Mouse (Mus musculus): ENCODE measurements around the gene Ptgfrn.

Ptgfrn gene

GRCm38 (mm10) chr3:101110043-101110837, at the start of gene Ptgfrn:
TSS of gene Ptgfrn (minus strand) at chr3:101110278.
- peak; percentile 80 for DNase-seq (ENCODE audit: low spot score)

DNA sequence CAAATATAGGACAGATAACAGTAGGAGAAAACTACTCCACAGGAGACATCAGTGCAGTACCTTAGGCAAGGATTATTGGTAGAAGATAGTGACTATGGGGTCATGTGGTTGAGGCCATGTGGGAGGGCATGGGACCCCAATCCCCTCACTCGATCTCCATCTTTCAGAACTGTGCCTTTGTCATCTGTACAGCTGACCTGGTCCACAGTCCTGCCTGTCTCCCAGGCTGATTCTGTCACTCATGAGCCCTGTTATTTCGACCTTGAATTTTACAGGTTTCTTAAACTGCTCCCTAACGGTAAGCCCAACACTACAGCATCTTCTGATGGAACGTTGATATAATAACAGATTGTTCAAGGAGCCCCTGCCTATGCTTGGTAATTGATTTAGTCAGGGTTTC, 49.6 kb upstream of the Ptgfrn start:
- DNase-seq (ENCODE audit: low spot score) = no peak

DNA sequence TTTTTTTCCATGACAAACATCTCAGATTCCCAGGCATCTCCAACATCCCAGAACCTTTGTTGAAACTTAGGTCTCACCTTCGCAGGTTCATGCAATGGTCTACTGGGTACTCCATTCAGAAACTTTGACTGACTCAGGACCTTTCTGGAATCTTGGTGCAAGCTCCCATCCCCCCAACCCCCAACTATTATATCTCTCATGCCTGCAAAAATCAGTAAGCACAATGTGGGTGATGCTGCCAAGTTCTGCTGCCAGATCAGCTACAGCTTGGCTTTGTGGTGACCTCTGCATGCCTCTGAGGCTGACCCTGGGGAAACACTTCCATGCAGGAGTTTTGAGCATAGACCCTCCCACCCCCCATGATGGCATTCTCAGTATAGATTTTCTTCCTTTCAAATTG, 44.0 kb upstream of the Ptgfrn start:
- no peak for DNase-seq (ENCODE audit: low spot score)

- no peak for DNase-seq (ENCODE audit: low spot score)
Measured at GRCm38 (mm10) chr3:101153341-101153740, 43.3 kb upstream of the Ptgfrn start.

GRCm38 (mm10) chr3:101146126-101146772, 36.2 kb upstream of the Ptgfrn start:
- no peak for DNase-seq (ENCODE audit: low spot score)

DNA sequence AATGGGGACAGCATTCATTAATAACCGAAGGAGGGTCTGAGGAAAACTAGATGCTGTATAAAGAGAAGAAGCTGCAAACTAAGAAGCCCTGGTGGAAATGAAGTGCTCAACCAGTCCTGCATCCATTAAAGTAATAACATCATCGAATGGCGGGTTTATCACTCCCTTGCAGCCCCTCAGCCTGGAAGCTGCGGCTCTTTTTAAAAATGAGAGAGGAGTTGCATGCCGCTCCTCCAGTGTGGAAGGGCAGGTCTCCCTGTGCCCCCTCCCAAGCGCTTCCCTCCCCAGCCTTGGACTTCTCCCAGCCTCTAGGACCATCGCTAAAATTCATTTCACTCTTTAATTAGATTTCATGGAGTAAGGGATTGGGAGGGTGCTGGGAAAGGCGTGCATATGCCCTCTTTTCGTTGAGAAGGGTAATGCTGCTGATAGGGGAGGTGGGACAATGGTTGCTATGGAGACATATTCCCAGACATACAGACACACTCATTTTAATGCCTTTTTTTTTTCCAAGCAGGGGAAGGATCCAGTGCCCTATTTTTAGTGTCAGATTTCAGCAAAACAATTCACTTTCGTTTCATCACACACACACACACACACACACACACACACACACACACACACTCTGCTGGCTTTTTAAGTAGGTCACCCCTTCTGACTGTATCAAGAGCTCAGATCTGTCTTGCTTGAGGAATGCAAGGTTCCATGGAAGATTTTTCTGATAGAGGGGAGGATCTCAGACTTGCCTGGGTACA, 35.4 kb upstream of the Ptgfrn start:
- no peak for DNase-seq (ENCODE audit: low spot score)

GRCm38 (mm10) chr3:101144366-101144948, 34.4 kb upstream of the Ptgfrn start:
- no peak for DNase-seq (ENCODE audit: low spot score)

DNA sequence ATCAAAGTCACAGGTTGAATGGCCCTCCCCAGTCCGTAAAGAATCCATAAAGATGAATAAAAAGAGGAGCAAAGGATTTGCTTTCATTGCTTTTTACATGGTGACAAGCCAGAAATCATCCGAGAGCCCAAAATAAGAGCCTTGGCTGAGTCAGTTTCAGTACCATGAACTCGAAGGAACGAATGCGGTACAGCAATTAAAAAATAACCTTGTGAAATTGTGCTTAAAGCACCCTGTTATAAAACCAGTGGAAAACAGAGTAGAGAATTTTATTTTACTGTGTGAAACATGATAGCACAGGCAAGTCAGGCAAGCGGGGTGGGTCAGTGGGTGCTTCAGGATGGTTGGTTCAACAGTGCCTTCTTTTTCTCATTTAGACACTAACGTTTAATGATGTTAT, 33.4 kb upstream of the Ptgfrn start:
- DNase-seq (ENCODE audit: low spot score) = no peak

DNA sequence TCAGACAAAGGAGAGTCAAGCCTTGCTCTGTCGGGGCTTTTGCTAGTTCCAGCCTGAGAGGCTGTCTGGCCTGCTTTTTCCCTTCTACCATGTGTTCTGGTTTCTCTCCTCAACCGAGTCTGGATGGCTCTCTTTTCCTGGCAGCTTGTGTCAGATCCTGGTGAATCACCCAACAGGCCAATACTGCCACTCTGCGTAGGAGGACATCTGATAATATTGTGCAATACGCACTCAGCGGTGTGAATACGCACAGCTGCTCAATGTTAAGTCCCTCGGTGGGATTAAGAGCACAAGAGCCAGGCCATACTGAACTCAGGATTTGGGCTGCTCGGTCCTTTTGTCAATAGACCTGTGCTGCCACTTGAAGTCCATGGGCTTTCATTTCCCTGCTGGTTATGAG, 31.8 kb upstream of the Ptgfrn start:
- no peak for DNase-seq (ENCODE audit: low spot score)

GRCm38 (mm10) chr3:101139958-101140357, 29.9 kb upstream of the Ptgfrn start:
- DNase-seq (ENCODE audit: low spot score) = no peak

DNA sequence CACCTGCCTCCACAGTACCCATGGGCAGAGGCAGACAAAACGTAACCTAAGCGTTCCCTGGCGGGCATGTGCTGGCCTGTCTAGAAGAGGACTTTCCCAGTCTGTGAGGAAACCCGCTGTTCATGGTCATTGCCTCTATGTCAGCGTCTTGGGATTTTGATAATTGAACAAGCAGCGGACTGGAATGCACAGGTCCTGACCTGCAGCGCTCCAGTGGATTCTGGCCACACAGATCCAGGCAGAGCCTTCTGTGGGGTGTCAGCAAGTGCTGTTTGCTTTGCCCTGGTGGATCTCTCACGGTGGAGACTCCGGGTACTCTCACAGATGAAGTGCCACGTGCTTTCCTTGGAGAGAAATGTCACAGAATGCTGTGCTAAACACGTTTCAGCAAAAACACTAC, 26.4 kb upstream of the Ptgfrn start:
- no peak for DNase-seq (ENCODE audit: low spot score)

GRCm38 (mm10) chr3:101134861-101135260, 24.8 kb upstream of the Ptgfrn start:
- no peak for DNase-seq (ENCODE audit: low spot score)

GRCm38 (mm10) chr3:101132981-101133380, 22.9 kb upstream of the Ptgfrn start:
- DNase-seq (ENCODE audit: low spot score) = no peak

GRCm38 (mm10) chr3:101131772-101132171, 21.7 kb upstream of the Ptgfrn start:
- no peak for DNase-seq (ENCODE audit: low spot score)

- peak; percentile 47 for DNase-seq (ENCODE audit: low spot score)
Measured at GRCm38 (mm10) chr3:101130526-101130925, 20.4 kb upstream of the Ptgfrn start.

DNA sequence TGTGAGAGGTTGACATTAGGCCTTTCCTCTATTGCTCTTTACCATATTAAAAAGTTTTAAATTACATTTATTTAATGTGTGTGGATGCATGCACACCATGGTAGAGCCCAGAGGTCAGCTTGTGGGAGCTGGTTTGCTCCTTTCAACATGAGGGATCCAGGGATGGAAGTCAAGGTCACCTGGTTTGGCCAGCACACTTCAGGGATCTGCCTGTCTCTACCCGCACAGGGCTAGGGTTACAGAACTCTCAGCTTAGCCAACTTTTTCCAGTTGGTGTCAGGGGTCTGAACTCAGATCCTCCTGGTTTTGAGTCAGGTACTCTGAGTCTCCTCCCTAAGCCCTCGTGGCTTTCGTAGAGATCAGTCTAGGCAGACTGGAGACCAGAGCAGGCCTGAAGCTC, 19.5 kb upstream of the Ptgfrn start:
- no peak for DNase-seq (ENCODE audit: low spot score)

- no peak for DNase-seq (ENCODE audit: low spot score)
Measured at GRCm38 (mm10) chr3:101129090-101129489, 19.0 kb upstream of the Ptgfrn start.

GRCm38 (mm10) chr3:101127766-101128165, 17.7 kb upstream of the Ptgfrn start:
- no peak for DNase-seq (ENCODE audit: low spot score)

- DNase-seq (ENCODE audit: low spot score) = no peak
Measured at GRCm38 (mm10) chr3:101124716-101125115, 14.6 kb upstream of the Ptgfrn start.

GRCm38 (mm10) chr3:101122479-101122878, 12.4 kb upstream of the Ptgfrn start:
- peak; percentile 41 for DNase-seq (ENCODE audit: low spot score)

DNA sequence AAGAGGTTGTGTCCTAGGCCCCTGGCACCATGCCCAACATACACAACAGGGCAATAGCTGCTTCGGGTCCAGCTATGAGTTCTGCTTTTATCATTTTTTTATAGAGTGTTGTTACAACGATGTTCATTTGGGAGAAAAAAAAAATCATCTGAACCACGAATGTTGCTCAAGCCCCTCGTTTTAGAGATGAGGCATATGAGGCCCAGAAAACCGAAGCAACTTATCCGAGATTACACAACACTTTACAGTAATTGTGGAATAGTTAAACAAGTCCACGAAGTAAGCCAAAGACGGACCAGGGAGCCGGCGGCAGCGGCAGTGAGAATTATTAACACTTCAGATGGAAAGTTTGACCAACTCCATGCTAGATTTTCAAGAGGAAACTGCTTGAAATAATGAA, 7.7 kb upstream of the Ptgfrn start:
- no peak for DNase-seq (ENCODE audit: low spot score)

- no peak for DNase-seq (ENCODE audit: low spot score)
Measured at GRCm38 (mm10) chr3:101117386-101117749, 7.3 kb upstream of the Ptgfrn start.

All from testis, postnatal 14 days (tissue).